Mouse (Mus musculus): Measurements from ENCODE around the gene Pop5.

Gene Pop5

DNA sequence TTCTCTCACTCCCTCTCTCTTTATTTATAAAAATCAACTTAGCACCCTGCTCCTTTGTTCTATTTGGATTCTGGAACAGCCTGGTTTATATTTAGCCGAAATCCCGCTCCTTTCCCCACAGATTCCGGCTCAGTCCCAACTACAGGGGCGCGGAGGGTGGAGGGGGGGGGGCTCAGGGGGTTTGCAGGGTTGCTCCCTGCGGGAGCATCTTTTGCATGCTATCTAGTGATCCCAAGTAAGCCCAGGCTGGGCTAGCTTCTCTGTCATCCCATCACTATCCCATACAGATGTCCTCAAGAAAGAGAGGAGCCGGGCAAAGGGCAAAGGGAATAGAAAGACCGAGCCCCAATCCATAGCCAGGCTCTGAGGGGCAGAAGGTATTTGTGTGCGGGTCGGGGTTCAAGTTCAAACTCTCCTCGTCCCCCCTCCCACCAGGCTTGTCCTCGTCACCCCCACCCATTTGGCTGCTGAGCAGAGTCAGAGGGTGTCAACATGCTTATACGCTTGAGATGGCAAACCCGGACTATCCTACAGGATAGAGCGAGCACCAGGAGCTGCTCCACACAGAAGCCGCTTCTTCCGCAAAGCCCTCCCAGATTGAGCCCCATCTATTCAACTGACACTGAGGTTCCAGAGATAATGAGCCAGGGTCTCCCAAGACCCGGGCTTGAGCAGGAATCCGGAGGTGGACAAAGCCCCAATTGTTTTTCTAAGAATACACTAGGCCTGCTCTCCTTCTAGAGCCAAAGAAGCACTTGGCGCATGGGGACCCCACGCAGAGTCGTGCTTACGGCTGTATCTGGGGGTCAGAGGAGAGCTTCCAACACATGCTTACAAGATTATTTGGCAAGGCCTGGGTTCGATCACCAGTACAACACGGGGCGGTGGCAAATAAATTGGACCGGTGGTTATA lies 20.1 kb upstream of the Pop5 start:
- no peak for DNase-seq

- DNase-seq, result no peak
Measured at GRCm38 (mm10) chr5:115217998-115218397, 17.6 kb upstream of the Pop5 start.

- no peak for DNase-seq
Measured at GRCm38 (mm10) chr5:115220931-115221640, 14.6 kb upstream of the Pop5 start.

DNA sequence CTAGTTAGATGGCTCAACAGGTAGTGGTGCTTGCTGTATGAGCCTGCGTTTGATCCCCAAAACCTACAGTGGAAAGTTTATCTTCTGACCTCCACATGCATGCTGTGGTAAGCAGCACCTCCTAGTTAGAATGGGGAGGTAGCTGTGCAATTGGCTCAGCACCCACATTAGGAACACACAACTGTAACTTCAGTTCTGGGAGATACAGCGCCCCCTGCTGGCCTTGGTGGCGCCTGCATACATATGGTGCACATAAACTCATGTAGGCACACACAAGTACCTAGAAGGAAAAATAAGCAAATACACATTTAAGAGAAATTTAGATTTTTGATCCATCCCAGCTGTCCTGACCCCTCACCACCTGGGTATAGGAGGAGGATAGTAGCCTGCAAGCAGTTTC lies 13.2 kb upstream of the Pop5 start:
- DNase-seq, result no peak

DNA sequence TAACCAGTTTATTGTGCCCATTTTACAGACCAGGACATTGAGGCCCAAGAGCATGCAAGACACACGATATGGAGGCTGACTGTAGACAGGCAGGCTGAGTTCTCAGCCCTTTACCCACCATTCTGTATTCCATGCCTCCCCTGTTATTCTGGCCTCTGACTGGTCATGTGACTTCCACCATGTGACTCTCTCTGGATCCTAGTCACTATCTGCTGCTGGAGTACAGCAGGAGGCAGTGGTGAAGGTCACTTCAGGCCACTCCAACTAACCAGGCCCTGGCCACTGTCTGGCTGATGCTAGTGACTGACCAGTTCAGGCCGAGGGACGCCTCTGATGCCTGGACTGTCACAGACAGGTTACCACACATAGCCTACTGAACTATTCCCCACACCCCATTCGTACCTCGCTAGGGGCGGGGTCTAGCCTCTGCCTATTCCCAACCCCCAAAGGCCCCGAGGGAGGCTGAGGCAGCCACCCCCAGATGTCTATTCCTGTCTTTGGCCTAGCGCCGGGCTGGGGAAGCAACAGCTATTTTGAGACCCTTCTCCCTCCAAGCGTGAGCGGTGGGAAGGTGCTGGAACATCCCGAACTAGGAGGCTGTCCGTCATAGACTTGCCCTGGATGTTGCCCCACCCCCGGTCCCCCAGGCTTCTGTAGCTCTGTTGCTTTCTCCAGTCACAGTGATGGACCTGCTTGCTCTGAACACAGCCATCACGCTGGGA lies 4.6 kb upstream of the Pop5 start:
- no peak for DNase-seq

GRCm38 (mm10) chr5:115231552-115232120 lies 4.0 kb upstream of the Pop5 start:
- DNase-seq, result no peak

DNA sequence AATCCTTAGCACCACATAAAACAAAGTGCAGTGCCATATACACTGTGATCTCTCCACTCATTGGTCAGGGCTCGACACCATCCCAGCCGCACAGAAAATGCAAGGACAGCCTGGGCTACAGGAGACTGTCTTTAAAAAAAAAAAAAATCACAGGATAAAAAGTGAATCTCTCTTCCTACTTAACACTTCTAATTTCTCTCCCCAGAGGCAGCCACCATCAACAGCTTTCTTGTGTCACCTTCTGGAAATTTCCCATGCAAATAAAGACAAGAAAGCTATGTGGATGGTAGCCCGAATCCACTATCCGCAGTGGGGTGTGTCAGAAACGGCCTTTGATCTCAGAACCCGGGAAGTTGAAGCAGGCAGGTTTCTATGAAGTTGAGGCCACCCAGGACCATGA lies 3.1 kb upstream of the Pop5 start:
- no peak for DNase-seq

- DNase-seq, result no peak
Measured at GRCm38 (mm10) chr5:115233031-115233780, 2.4 kb upstream of the Pop5 start.

GRCm38 (mm10) chr5:115234519-115234918 lies 1.1 kb upstream of the Pop5 start:
- DNase-seq, result no peak

DNA sequence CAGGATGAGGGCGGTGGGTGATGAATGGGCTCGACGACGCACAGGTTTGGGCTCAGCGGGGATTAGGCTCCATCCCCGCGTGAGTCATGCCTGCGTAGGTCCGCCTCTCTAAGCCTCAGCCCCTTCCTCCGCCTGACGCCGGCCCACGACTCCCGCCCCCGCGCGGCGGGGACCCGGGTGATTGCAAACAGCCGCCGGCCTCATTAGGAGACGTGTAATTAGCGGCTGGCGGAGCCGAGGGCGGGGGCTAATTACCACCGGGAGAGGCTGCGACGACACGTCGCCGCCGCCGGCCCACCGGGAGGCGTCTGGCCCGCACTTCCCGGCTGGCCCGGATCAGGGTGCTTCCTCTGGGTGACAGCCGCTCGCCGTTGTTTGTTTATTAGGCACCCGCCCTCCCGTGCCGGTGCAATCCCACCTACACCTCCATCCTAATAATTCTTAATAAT lies 289 bp upstream of the Pop5 start:
- peak; percentile 20 to 35 for DNase-seq

GRCm38 (mm10) chr5:115237803-115238728 lies 2.4 kb downstream of the Pop5 start:
- peak; percentile 86 to 90 for DNase-seq

- no peak for DNase-seq
Measured at GRCm38 (mm10) chr5:115238729-115239195, 3.1 kb downstream of the Pop5 start.

GRCm38 (mm10) chr5:115240191-115240590 lies 4.6 kb downstream of the Pop5 start:
- no peak for DNase-seq

- DNase-seq, result no peak
Measured at GRCm38 (mm10) chr5:115255472-115255871, 19.8 kb downstream of the Pop5 start.

DNA sequence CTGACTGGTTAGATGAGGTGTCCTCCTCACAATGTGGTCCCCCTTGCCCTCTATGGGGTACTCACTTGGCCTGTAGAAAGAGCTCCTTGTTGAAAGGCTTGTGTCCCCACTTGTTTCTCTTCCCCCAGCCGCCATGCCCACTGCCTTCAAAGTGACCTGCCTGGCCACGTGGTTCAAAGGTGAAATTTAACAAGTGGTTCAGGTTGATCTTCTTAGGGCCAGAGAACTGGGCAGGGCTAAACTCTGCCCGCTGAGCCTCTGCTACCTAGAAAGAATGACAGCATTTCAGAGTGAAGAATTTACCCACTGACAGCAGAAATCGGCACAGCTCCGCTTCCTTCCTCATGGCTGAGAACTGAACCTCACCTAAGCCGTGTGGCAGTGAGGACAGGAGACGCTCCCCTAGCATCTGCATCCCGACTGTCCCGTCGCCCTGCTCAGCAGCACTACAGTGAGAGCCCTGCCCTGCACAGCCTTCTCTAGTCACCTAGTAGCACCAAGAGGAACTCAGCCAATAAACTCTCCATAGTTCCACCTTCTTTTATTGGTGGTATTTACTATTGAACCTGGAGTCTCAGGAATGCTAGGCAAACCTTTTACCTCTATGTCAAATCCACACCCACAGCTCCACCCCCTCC lies 21.4 kb downstream of the Pop5 start:
- DNase-seq, result no peak

DNA sequence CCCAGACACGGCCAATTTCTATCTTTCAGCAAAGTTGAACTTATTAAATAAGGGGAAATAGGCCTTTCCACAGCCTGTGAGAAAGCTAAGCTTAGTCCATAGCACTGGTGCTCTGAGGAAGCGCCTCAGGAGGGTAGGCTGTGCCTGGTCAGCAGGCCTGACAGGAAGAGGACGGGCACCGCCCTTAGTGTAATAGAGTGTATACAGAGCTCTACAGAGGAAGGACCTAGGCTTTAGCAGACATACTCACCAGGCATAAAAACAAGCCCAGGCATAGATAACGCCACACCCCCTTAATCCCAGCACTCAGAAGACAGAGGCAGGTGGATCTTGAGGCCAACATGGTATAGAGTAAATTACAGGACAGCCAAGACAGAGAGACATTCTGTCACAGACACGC lies 24.7 kb downstream of the Pop5 start:
- no peak for DNase-seq

GRCm38 (mm10) chr5:115261141-115261540 lies 25.5 kb downstream of the Pop5 start:
- DNase-seq, result no peak

GRCm38 (mm10) chr5:115261880-115262279 lies 26.2 kb downstream of the Pop5 start:
- DNase-seq, result no peak

GRCm38 (mm10) chr5:115262502-115263291 lies 27.1 kb downstream of the Pop5 start:
- no peak for DNase-seq

- no peak for DNase-seq
Measured at GRCm38 (mm10) chr5:115266340-115266739, 30.7 kb downstream of the Pop5 start.

Measured in thymus, adult 18-20 months (tissue).